Mouse (Mus musculus) spleen, adult 18-20 months (tissue): Measurements from ENCODE around the gene Pwp2.

Source experiments
- DNase-seq, 2 experiments: peaks; one replicate each; pipeline ENCODE4 v3.0.0; 2022; ENCODE audit warnings: mixed read lengths in 2 of 2

Gene Pwp2

GRCm38 (mm10) chr10:78170445-78170844 is 14.5 kb downstream of the Pwp2 start:
- no peak for DNase-seq

DNA sequence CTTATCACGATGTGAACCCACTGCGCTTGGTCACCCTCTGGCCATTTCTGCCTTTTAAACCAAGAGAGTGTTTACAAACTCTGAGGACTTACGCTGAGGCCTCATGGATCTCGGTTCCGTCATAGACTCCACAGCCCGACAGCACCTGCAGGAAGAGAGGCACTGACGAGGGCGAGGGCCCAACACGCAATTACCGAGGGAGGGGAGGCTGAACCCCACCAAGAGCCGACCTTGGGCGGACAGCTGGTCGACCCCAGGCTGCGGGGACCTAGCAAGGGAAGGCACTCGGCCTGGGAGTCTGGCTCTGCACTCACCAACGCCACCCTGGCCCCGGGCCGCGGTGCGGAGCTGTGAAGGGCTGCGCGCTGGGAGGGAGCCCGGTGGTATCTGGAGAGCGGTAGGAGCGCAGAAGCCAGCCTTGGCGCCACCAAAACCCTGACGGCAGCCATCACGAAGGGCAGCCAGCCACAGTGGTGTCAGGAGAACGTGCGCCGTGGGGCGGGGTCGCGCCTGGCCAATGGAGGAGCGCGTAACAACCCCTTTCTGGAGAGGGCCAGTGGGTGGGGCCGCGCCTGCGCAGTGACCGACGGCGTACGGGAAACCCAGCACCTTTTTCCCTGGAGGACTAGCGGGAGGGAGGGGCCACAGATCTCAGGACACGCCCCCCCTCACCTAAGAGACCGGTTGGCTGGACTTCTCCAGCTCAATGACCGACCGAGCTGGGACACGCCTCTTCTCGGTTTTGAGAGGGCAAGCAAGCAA is 15.5 kb downstream of the Pwp2 start, which contains the start of gene D10Jhu81e:
D10Jhu81e (minus strand) TSS at position 502 of the 762 bp plus-strand sequence.
- peak; percentile 100 for DNase-seq

DNA sequence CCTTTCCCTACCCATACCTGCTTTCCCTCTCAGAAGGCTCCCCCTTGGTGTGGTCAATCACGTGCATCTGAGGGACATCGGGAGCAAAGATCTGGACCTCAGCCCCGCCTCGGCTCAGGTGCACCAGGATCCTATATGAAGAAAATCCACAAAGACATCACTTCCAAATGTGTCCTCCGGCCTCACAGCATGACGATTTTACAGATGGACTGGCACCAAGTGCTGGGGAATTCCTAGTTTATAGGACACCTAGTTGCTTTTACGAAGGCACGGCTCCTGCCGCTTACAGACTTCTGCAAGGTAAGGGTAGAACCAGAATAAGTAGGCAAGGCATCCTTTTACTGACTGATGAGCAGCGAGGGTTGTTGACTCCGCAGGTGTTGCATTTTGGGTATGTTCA is 16.2 kb downstream of the Pwp2 start:
- DNase-seq, result no peak

DNA sequence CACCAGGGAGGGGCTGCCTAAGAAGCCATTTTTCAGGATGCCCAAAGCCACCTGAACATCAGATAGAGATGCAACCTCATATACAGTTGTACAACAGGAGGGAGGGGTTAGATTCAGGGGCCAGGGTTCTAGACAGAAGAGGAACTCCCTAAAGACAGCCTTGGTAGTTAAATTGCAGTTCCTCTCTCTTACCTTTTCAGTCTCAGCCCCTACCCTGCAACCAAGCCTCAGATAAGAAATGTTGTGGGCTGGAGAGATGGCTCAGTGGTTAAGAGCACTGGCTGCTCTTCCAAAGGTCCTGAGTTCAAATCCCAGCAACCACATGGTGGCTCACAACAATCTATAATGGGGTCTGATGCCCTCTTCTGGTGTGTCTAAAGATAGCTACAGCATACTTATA is 17.2 kb downstream of the Pwp2 start:
- no peak for DNase-seq

DNA sequence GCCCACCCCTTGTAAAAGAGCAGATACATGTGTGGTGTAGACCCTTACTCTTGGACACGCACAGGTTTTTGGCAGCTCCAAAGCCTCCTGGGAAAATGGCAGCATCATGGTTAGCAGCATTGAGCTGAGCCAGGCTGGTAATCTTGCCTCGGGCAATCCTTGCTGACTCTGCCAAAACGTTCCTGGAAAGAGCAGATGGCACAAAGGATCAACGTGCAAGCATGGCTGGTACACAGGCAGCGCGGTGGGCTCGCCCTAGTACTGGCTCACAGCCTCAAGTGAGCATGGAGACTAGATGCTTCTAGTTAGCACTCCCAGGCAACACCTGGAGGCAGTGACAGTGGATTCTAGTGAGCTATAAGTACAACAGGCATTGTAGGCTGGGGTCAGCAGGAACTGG is 17.6 kb downstream of the Pwp2 start:
- no peak for DNase-seq

DNA sequence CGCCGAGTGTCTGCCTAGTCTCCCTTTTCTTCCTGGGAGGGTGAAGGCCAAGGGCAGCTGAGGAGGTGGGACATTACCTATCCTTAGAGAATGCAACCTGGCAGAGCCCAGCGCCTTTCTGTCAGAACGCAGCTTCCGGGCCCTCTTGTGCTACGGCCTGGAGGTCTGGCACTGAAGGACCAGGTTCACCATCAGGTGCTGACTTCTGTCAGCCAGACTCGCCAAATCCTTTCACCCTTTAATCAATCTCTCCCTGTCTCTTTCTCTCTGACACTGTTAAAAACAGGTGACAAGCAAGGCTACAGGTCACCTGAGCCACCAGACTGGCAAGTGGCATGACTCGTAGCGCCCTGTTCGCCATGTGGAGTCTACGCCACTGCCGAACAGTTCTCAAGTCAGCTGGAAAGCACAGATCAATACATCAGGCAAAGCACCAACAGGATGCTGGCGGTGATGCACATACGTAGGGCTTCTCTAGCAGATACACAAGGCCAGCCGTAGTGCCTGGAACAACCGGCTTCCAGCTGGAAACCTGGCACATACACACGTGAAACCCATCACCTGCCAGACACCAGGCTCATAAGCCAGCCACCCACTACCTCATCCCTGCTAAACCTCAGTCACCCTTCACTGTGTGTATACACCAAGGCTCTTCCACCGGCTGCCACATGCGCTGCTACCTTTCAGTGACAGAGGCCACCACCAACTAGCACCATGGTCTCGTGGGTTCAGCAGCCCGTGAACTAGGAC is 19.5 kb downstream of the Pwp2 start:
- DNase-seq, result no peak

DNA sequence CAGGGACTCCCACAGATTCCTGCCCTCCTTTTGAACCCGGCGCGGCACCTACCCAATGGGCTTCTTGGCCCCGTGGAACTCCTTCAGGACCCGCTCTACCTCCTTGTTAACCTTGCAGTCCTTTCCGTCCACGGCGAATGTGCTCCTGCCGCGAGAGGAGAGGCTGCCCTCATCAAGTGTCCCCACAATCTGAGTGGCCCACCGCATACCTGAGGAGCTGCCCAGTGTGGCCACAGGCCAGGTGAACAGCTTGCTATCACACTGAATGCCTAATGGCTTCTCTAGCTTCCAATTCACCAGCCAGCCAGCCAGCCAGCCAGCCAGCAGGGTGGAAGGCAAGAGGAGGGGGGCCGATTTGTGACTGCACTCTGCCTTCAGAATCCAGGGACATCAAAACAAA is 20.2 kb downstream of the Pwp2 start:
- no peak for DNase-seq

DNA sequence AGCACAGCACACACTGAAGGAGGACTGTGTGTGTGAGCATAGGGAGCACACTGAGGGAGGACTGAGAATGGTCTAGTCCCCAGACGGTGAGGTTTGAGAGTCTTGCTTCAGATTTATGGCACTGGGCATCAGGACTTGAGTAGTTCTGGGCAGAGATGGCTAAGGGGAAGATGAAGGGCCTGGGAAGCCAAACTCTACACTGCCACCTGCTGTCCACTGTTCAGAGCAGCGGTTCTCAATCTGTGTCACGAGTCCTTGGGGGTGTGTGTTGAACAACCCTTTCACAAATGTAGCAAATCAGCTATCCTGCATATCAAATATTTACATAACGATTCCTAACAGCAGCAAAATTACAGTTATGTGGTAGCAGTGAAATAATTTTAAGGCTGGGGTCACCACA is 21.0 kb downstream of the Pwp2 start:
- DNase-seq, result peak; percentile 46 to 76

- DNase-seq, result no peak
Observed at GRCm38 (mm10) chr10:78163241-78163640, 21.7 kb downstream of the Pwp2 start.

DNA sequence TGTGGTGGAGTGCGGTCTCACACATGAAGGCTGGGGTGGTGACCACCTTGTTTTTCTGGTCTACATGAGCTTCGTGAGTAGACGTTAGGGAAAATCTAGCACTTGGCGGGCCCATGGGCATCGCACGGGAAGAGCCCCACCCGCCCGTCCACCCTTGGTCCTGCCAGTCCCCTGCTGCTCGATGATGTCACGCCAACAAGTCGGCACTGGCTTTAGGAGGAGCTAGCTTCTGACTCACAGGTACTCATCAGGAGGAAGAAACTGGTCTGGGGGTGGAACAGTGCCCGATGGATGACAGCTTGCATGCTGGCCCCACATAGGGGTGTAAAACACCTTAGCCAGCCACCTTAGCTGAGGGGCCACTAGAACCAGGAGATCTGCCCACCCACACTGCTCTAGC is 22.3 kb downstream of the Pwp2 start:
- no peak for DNase-seq

- DNase-seq, result no peak
Observed at GRCm38 (mm10) chr10:78161096-78161495, 23.9 kb downstream of the Pwp2 start.

DNA sequence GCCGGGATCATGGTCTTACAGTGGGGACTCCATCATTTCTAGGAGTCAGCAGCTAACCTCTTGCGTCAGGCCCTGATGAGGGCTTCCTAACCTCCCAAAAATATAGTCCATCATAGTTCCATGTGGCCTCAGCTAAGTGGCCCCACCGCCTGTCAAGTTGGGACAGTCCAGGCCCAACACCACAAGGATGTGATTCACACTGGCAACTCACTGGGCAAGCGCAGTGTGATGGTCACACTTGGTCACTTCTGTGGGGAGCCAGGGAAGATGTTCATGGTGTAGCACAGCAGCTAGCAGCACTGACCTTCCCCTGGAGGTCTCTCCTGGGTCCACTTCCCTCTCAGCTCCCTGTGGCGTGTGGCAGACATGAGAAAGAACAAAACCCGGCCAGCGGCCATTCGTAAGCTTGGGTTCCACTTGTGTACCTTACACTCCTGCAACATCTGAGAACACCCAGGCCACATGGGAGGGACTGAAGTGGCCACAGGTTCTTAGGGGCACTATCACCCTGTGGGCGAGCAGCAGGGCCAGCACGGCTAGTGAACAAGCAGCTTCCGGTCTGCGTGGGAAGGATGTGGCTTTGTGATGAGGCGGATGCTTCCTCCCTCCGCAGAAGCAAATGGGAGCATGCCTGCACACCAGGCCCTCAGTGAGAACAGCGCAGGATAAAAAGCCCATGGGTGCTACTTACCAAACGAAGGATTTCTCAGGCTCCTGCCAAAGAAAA is 24.4 kb downstream of the Pwp2 start:
- DNase-seq, result peak; percentile 62 to 66

GRCm38 (mm10) chr10:78159906-78160305 is 25.0 kb downstream of the Pwp2 start:
- peak; percentile 69 to 83 for DNase-seq

- DNase-seq, result peak; percentile 72 to 84
Observed at GRCm38 (mm10) chr10:78159252-78159878, 25.6 kb downstream of the Pwp2 start.

- no peak for DNase-seq
Observed at GRCm38 (mm10) chr10:78158041-78158440, 26.9 kb downstream of the Pwp2 start.

- DNase-seq, result no peak
Observed at GRCm38 (mm10) chr10:78156926-78157325, 28.0 kb downstream of the Pwp2 start.

GRCm38 (mm10) chr10:78148834-78149766 is 35.8 kb downstream of the Pwp2 start:
- peak in 1 of 2 experiments; percentile 39 for DNase-seq

- no peak for DNase-seq
Observed at GRCm38 (mm10) chr10:78147908-78148441, 37.0 kb downstream of the Pwp2 start.

GRCm38 (mm10) chr10:78143727-78144505 is 41.0 kb downstream of the Pwp2 start:
- DNase-seq, result no peak

DNA sequence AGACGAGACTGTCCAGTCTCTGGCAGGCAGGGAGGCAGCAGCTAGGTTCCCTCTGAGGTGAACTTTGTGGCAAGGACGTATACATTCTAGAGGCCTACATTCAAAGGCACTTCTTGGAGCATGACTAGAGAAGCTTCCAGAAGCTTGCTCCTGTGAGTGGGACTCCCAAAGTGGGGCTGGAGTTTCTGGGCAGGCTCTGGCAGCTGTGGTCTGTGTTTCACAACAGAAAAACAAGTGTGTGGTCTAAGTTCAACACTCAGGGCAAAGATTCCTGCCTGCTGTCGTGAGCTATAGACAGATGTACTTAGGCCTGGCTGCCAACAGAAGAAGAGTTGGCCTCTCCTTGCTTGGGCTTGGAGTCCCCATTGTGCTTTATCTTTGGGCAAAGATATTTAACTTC is 44.1 kb downstream of the Pwp2 start:
- DNase-seq, result no peak

- DNase-seq, result no peak
Observed at GRCm38 (mm10) chr10:78140251-78140600, 44.7 kb downstream of the Pwp2 start.
